Comparison of ENCODE assay signal across 8 mouse cellular contexts in the genomic region with DNA sequence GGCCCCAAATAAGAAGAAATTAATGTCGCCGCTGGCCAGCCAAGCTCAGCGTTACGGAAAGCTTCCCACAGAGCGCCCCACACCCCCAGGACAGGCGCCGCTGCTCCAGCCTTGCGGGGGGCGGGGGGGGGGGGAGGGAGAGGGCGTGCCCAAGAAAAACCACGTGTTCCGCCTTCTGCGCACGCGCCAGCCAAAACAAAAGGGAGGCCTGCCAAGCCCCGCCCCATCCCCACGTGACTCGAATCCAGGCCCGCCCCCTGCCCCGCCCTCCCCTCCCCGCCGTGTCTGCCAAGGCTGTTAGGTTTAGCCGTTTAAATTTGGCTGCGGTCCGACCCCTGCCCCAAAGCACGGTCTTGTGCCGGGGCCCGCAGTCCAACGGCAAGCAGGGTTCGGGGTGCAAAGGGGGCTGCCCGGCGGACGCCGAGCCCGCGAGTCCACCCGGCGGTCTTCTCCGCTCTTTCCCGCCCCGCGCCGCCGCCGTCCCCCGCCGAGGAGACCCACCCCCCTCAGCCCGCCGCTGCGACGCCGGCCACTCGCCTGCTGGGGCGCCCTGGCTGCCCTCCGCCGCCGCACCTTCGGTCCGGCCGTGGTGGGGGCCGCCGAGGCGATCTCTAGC. TPM values are rescaled to one million over a fixed set of nuclear protein-coding genes. Genes with fewer than 3 reads are reported as not detected.
A peak's percentile ranks its signal among the peaks of the same experiment; 100 is the strongest.
DNase-seq lines count a peak whose midpoint lies in the region; ATAC-seq and TF ChIP-seq lines count a peak whose summit lies in the region.

No protein-coding gene starts in this region.

- H3K4me3 ChIP-seq in intestine, postnatal 0 days (ENCODE audit: low read depth, low read length): peak overlapping the region; percentile 90
- H3K4me3 ChIP-seq in midbrain, embryonic 10.5 days: peak overlapping the region; percentile 83

- peak overlapping the region; percentile 95 for H3K9ac ChIP-seq in intestine, postnatal 0 days (ENCODE audit: low read depth, low read length)

- WGBS in intestine, postnatal 0 days: under 1% methylated on average over 31 of the region's 63 CpGs
- under 1% methylated on average over 60 of the region's 63 CpGs for WGBS in midbrain, embryonic 10.5 days

- TF ChIP-seq CTCF in intestine, postnatal 0 days (IDR thresholded peaks at IDR 0.05; ENCODE audit: low read depth): peak; percentile 40

- ATAC-seq in intestine, postnatal 0 days: peak; percentile 84

- no peaks in the 10 kb centered on the region for H3K27me3 ChIP-seq in intestine, postnatal 0 days (replicated peaks; ENCODE audit: control insufficient read depth, insufficient read depth, low read length)
- peaks cover 32% of the 10 kb centered on the region for H3K27me3 ChIP-seq in midbrain, embryonic 10.5 days (ENCODE audit: low read depth, poor library complexity, severe bottlenecking)

- peak overlapping the region; percentile 99 for H3K27ac ChIP-seq in intestine, postnatal 0 days (ENCODE audit: low read depth, low read length)
- H3K27ac ChIP-seq in midbrain, embryonic 10.5 days (replicated peaks): peak overlapping the region; percentile 98

- no peaks in the 10 kb centered on the region for H3K9me3 ChIP-seq in intestine, postnatal 0 days (ENCODE audit: control insufficient read depth)
- H3K9me3 ChIP-seq in midbrain, embryonic 10.5 days (replicated peaks): no peaks in the 10 kb centered on the region

- intact Hi-C loops in gastrocnemius, postnatal 36 days (cut with DNase I): no loop called here
- intact Hi-C loops in left cerebral cortex, postnatal 36 days (cut with DNase I): loop anchor here (5.0 kb wide), 1 partner anchor 115 kb away; a partner anchor contains a TSS

- peak; percentile 84 for DNase-seq in adrenal gland, adult 8-10 months
- DNase-seq in embryo, embryonic 11.5 days (ENCODE audit: low read depth, low spot score): peak; percentile 88
- peak; percentile 89 to 98 for DNase-seq in gastrocnemius, postnatal 36 days
- peak; percentile 95 to 96 for DNase-seq in left cerebral cortex, postnatal 36 days (ENCODE audit: low spot score in 2 of 2)
- DNase-seq in midbrain, embryonic 10.5 days (ENCODE audit: low spot score): peak; percentile 98
- peak; percentile 88 to 92 for DNase-seq in right cerebral cortex, postnatal 36 days (ENCODE audit: low spot score in 2 of 2)
- peak; percentile 93 to 95 for DNase-seq in urinary bladder, postnatal 4 days (ENCODE audit: low spot score in 2 of 2)

- H3K4me2 ChIP-seq in intestine, postnatal 0 days (replicated peaks; ENCODE audit: low read depth): peak overlapping the region; percentile 92

- no peaks in the 10 kb centered on the region for H3K36me3 ChIP-seq in intestine, postnatal 0 days (ENCODE audit: control insufficient read depth, insufficient read depth)
- H3K36me3 ChIP-seq in midbrain, embryonic 10.5 days: no peaks in the 10 kb centered on the region

- no peaks in the 10 kb centered on the region for H3K4me1 ChIP-seq in intestine, postnatal 0 days (replicated peaks; ENCODE audit: control insufficient read depth, insufficient read depth, low read length)
- peaks cover 25% of the 10 kb centered on the region for H3K4me1 ChIP-seq in midbrain, embryonic 10.5 days

RNA-seq across cellular contexts. Expression of a gene that starts 0.4 kb away (rescaled TPM):
- total RNA-seq in adrenal gland, adult 8-10 months (2022): 10 to 100 TPM; 15.2 to 28.9 (median 21.7) TPM
- total RNA-seq in gastrocnemius, postnatal 36 days (2021): 10 to 100 TPM; 17.8 to 20.3 TPM
- 7.2 TPM in 2 replicates for polyA plus RNA-seq in intestine, postnatal 0 days (2015; fragmentation: Nextera tagmentation; extraction: Ambion mirVana)
- 10 to 100 TPM; 11.8 to 16.1 TPM for total RNA-seq in left cerebral cortex, postnatal 36 days (2021)
- 7.8 and 8.1 TPM in 2 replicates for polyA plus RNA-seq in midbrain, embryonic 10.5 days (2016; fragmentation: Nextera tagmentation; extraction: Ambion mirVana)

RNA-seq across cellular contexts. Expression of a gene that starts 46.1 kb away (rescaled TPM):
- 100 to 1,000 TPM; 240 to 411 (median 326) TPM for total RNA-seq in adrenal gland, adult 8-10 months (2022)
- total RNA-seq in gastrocnemius, postnatal 36 days (2021): 100 to 1,000 TPM; 259 to 288 TPM
- 610 and 613 TPM in 2 replicates for polyA plus RNA-seq in intestine, postnatal 0 days (2015; fragmentation: Nextera tagmentation; extraction: Ambion mirVana)
- total RNA-seq in left cerebral cortex, postnatal 36 days (2021): 10 to 100 TPM; 30.0 to 33.0 TPM
- polyA plus RNA-seq in midbrain, embryonic 10.5 days (2016; fragmentation: Nextera tagmentation; extraction: Ambion mirVana): 37.4 and 44.6 TPM in 2 replicates

Comparison
In these comparisons a context has a peak if more than half of its experiments do, and no peak if none do; other contexts are left out.
1. Peak in every context shown above with its lines: DNase-seq, ATAC-seq, H3K4me3 ChIP-seq and H3K27ac ChIP-seq.
2. RNA of a gene that starts 46.1 kb away (total RNA-seq): 240 to 411 TPM in adrenal gland, adult 8-10 months and 259 to 288 TPM in gastrocnemius, postnatal 36 days; 30.0 to 33.0 TPM in left cerebral cortex, postnatal 36 days; every median in the first group is over 4 times any median in the second.